Mouse (Mus musculus) midbrain, embryonic 12.5 days (tissue): ENCODE measurements around the gene Ckmt2. TPM values are rescaled to one million over a fixed set of nuclear protein-coding genes. Genes with fewer than 3 reads are reported as not detected.

Experiments
- ATAC-seq: fragments of 200-750 bp; cut with Nextera tagmentation; 2 replicates; pipeline ENCODE4 v1.8.0; 2017; ENCODE audit warnings: low read depth, moderate TSS enrichment, moderate library complexity; ENCODE audit not compliant: low FRiP score
- H3K27ac ChIP-seq: fragments of 300-500 bp; sonication (generic); replicated peaks from 2 replicates; pipeline ENCODE4 v1.5.1; 2016; ENCODE audit warnings: mild to moderate bottlenecking
- H3K27me3 ChIP-seq: fragments of 300-500 bp; sonication (generic); 2 replicates; pipeline ENCODE4 v1.6.1; 2016; ENCODE audit warnings: mild to moderate bottlenecking
- H3K36me3 ChIP-seq: fragments of 300-500 bp; sonication (generic); 2 replicates; pipeline ENCODE4 v1.6.1; 2016
- H3K4me1 ChIP-seq: fragments of 300-500 bp; sonication (generic); 2 replicates; pipeline ENCODE4 v1.6.1; 2016
- H3K4me2 ChIP-seq: fragments of 300-500 bp; sonication (generic); replicated peaks from 2 replicates; pipeline ENCODE4 v1.6.1; 2016; ENCODE audit warnings: mild to moderate bottlenecking, moderate library complexity
- H3K4me3 ChIP-seq: fragments of 300-500 bp; sonication (generic); 2 replicates; pipeline ENCODE4 v1.5.1; 2016; ENCODE audit warnings: mild to moderate bottlenecking
- H3K9ac ChIP-seq: fragments of 300-500 bp; sonication (generic); replicated peaks from 2 replicates; pipeline ENCODE4 v1.6.1; 2016; ENCODE audit warnings: mild to moderate bottlenecking, moderate library complexity
- H3K9me3 ChIP-seq: fragments of 300-500 bp; sonication (generic); 2 replicates; pipeline ENCODE4 v1.6.1; 2016; ENCODE audit warnings: mild to moderate bottlenecking
- WGBS: fragments of 180-500 bp; shearing (Covaris S2); methylation state at CpG from one replicate; pipeline ENCODE4 v1.1.7; 2016; 5-methylcytosine and 5-hydroxymethylcytosine counted together
- polyA plus RNA-seq: library from polyadenylated mRNA; unstranded; fragments of >200 nt; fragmentation: Nextera tagmentation; extraction: Ambion mirVana; gene quantifications from 2 replicates; pipeline ENCODE4 v1.2.1, GENCODE M21; 2016

The Ckmt2 gene
- polyA plus RNA-seq, 1 experiment from 2014 or later = not detected

DNA sequence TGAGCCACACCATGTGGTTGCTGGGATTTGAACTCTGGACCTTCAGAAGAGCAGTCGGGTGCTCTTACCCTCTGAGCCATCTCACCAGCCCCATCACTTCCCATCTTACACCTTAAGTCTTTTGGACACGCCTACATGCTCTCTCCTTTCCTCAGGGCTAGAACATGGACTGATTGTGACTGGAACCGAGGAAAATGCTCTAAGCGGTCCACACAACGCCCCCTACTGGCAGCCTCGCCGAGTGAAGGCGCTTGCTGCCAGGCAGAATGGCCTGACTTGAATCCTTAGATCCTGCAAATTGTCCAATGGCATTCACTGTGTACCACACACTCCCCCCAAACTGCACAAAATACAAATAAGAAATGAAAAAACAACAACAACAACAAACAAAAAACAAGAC is 19.3 kb downstream of the Ckmt2 start:
- WGBS = 77% methylated on average over 8 of the region's 8 CpGs
- H3K4me2 ChIP-seq = no peak overlapping the region
- no peak overlapping the region for H3K9ac ChIP-seq
- no peaks in the 10 kb centered on the region for H3K4me1 ChIP-seq
- no peaks in the 10 kb centered on the region for H3K9me3 ChIP-seq
- no peak for ATAC-seq
- no peak overlapping the region for H3K27ac ChIP-seq
- no peaks in the 10 kb centered on the region for H3K27me3 ChIP-seq
- H3K4me3 ChIP-seq = no peak overlapping the region
- no peaks in the 10 kb centered on the region for H3K36me3 ChIP-seq

DNA sequence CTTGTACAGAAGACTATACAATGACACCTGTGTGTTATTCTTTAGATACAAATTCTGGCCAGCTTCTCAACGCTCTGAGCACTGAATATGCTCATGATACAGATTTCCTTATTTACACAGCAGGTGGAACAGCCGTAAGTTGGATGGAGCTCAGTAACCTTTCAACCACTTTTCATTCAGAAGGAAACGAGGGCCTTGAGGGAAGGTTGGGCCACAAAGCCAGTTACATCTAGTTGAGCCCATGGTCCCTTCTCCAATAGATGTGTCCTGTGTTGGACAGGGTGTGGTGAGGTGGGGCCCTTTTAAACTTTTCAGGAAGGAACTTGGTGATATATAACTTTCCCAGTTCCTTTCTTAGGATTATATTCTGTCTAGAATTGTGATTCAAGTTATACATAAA is 22.3 kb downstream of the Ckmt2 start:
- no peaks in the 10 kb centered on the region for H3K9me3 ChIP-seq
- WGBS = 76% methylated on average over 3 of the region's 3 CpGs
- H3K4me2 ChIP-seq = no peak overlapping the region
- H3K27ac ChIP-seq = no peak overlapping the region
- H3K27me3 ChIP-seq = no peaks in the 10 kb centered on the region
- no peak for ATAC-seq
- H3K9ac ChIP-seq = no peak overlapping the region
- H3K4me1 ChIP-seq = no peaks in the 10 kb centered on the region
- no peak overlapping the region for H3K4me3 ChIP-seq
- H3K36me3 ChIP-seq = no peaks in the 10 kb centered on the region

DNA sequence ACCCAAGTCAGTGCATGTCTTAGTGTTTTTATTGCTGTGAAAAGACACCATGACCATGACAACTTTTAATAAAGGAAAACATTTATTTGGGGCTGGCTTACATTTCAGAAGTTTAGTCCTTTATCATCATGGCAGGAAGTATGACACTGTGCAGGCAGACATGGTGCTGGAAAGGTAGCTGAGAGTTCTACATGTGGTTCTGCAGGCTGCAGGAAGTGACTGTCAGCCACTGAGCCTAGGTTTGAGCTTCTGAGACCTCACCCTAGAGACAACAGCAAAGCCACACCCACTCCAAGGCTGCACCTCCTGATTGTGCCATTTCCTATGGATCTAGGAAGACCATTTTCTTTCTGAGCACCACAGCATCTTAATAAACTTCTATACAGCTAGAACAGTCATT is 48.8 kb downstream of the Ckmt2 start:
- no peak for ATAC-seq
- no peak overlapping the region for H3K4me3 ChIP-seq
- H3K36me3 ChIP-seq = no peaks in the 10 kb centered on the region

DNA sequence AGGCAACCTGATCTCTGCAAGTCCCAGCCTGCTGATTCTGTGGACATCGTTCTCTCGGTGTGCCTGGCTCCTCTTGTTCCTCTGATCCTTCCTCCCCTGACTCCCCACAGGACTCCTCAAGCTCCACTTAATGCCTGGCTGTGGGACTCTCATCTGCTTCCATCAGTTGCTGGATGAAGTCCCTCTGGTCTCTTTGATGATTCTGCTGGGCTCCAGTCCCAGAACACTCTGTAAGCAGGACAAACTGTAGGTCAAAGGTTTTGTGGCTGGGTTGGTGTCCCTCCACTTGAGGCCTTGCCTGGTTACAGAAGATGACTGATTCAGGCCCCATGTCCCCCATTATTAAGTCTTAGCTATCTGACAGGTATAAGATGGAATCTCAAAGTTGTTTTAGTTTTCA is 50.6 kb downstream of the Ckmt2 start:
- H3K4me1 ChIP-seq = no peaks in the 10 kb centered on the region
- no peak overlapping the region for H3K4me3 ChIP-seq
- H3K27ac ChIP-seq = no peak overlapping the region
- no peak for ATAC-seq
- H3K4me2 ChIP-seq = no peak overlapping the region
- no peaks in the 10 kb centered on the region for H3K27me3 ChIP-seq
- 100% methylated on average over 2 of the region's 2 CpGs for WGBS
- no peaks in the 10 kb centered on the region for H3K9me3 ChIP-seq
- no peaks in the 10 kb centered on the region for H3K36me3 ChIP-seq
- no peak overlapping the region for H3K9ac ChIP-seq

More for the DNA sequence above, 48.8 kb downstream of the Ckmt2 start:
- Histone ChIP-seq H3K9ac (no peak overlapping the region), H3K4me1 (no peaks in the 10 kb centered on the region), H3K27ac (no peak overlapping the region), H3K9me3 (no peaks in the 10 kb centered on the region), H3K4me2 (no peak overlapping the region), H3K27me3 (no peaks in the 10 kb centered on the region)

DNA sequence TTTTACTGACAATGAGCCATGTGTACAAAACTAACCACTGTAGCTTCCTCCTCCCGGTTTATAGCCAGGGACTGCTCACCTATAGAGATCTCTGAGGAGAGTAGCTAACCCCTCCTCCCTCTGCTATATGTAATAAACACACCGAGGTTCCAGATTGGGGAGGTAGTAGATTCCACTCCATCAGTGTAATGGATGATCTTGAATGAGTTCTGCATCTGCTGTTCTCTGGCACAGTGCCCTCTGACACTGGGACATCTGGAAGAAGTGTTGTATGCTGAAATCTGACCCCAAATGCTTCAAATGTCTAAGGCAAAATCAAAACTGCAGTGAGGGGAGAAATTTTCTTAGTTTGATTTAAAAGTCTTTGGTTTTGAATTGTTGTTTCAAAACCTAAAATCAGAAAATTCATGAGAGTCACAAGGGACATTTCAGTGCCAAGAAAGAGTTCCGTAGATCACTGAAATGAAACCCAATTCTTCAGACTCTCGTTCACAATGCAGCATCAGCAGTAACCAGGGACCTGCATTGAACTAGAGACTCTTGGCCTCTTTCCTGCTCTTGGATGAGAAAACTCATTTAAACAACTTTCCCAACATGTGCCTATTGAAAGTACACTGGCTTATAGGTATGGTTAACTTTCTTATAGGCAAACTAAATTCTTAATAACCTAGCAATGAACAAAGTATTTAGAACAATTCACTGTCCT is 51.7 kb downstream of the Ckmt2 start:
- Histone ChIP-seq H3K27me3 (no peaks in the 10 kb centered on the region), H3K9ac (no peak overlapping the region), H3K4me3 (no peak overlapping the region), H3K4me2 (no peak overlapping the region), H3K36me3 (no peaks in the 10 kb centered on the region), H3K27ac (no peak overlapping the region), H3K9me3 (no peaks in the 10 kb centered on the region), H3K4me1 (no peaks in the 10 kb centered on the region)
- ATAC-seq = no peak
- 80% methylated on average over 4 of the region's 4 CpGs for WGBS

DNA sequence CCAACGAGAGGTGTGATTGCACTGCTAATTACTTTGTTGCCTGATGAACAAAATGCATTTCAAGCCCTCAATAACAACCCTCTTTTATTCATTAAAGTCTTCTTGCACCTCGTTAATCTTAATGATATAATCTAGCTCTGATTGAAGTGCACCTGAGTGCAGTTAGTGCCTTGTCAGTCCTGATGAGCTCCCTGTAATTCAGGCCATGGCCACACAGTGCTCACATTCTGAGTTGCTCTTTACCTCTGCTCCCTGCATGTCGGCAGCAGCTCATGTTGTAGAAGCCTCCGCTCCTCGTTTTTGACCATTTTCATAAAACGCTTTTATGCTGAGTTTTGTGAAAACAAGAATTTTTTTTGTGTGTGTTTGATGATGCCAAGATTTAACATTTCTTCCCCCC is 53.0 kb downstream of the Ckmt2 start:
- no peaks in the 10 kb centered on the region for H3K27me3 ChIP-seq
- H3K36me3 ChIP-seq = no peaks in the 10 kb centered on the region
- no peak overlapping the region for H3K27ac ChIP-seq
- no peak overlapping the region for H3K4me2 ChIP-seq
- no peak for ATAC-seq
- H3K4me1 ChIP-seq = no peaks in the 10 kb centered on the region
- no peak overlapping the region for H3K9ac ChIP-seq
- no peaks in the 10 kb centered on the region for H3K9me3 ChIP-seq
- 81% methylated on average over 6 of the region's 6 CpGs for WGBS
- H3K4me3 ChIP-seq = no peak overlapping the region

DNA sequence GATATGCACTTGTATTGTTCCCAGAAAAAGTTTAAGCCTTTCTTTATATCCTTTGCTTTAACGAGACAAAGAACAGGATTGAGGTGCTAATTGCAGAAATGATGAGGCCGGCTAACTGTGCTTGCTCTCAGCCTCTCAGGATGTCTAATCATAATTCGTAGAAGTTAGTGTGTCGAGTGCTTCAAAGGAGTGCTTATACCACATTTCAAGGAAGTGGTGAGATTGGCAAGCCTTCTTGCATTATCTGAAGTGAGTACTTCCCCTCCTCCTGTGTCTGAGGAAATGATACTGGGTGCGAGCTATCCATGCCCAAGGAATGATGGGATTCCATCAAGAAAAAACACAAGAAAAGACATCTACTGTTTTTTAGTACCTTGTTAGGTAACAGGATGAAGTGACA is 62.0 kb downstream of the Ckmt2 start:
- Histone ChIP-seq H3K4me1 (no peaks in the 10 kb centered on the region), H3K9me3 (no peaks in the 10 kb centered on the region), H3K36me3 (no peaks in the 10 kb centered on the region), H3K4me3 (no peak overlapping the region), H3K4me2 (no peak overlapping the region), H3K27ac (no peak overlapping the region), H3K27me3 (no peaks in the 10 kb centered on the region), H3K9ac (no peak overlapping the region)
- 84% methylated on average over 5 of the region's 5 CpGs for WGBS
- no peak for ATAC-seq

DNA sequence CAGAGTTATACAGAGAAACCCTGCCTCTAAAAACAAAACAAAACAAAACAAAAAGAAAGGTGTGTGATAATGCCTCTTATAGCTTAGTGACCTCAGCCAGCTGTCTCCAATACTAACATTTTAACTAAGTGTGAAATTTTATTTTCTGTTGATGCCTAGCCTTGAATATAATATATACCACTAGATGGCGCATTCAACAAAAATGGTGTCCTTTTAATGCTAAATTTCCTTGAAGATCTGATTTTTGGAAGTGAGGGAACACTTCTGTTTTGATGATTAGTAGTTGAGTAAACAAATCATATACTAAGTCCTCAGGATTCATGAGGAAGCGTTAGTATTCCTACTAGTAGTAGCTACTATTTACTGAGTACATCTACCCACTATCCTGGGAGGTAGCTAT is 67.2 kb downstream of the Ckmt2 start:
- 39% methylated on average over 2 of the region's 2 CpGs for WGBS

DNA sequence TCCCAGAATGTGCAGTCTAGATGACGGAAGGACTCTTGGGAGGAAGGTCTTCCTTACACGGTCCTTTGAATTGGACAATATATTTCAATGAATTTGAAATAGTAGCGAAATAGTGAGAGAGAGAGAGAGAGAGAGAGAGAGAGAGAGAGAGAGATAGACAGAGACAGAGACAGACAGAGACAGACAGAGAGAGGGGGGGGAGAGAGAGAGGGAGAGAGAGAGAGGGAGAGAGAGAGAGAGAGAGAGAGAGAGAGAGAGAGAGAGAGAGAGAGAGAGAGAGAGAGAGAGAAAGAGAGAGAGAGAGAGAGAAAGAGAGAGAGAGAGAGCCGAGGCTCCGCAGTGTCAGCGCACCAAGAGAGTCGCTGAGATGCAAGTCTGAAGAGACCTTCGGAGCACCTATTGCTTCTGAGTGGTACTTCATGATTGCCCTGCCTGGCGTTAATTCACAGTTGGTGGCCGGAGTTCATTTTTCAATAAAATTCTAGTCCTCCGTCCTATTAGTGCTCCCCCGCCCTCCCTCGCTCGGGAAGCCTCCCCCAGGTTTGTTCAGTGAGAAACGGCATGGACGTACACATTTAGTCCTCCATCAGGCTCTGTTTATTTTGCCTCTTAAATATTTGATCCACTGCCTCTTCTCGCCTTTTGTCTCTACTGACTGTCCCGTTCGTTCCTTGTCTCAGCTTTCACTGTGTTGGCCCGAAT is 68.7 kb downstream of the Ckmt2 start:
- Histone ChIP-seq H3K4me2 (peak overlapping the region; percentile 68), H3K36me3 (peaks cover 19% of the 10 kb centered on the region), H3K4me1 (peaks cover 6% of the 10 kb centered on the region; the same call in 1 of the 2 replicates), H3K9ac (peak overlapping the region; percentile 80), H3K4me3 (peak overlapping the region; percentile 68), H3K27ac (peak overlapping the region; percentile 85), H3K27me3 (no peaks in the 10 kb centered on the region), H3K9me3 (no peaks in the 10 kb centered on the region)
- WGBS = 43% methylated on average over 20 of the region's 20 CpGs
- ATAC-seq = no peak

More for the DNA sequence above, 67.2 kb downstream of the Ckmt2 start:
- Histone ChIP-seq H3K27me3 (no peaks in the 10 kb centered on the region), H3K4me2 (no peak overlapping the region), H3K27ac (no peak overlapping the region), H3K4me1 (peaks cover 6% of the 10 kb centered on the region; the same call in 1 of the 2 replicates), H3K9ac (no peak overlapping the region), H3K4me3 (no peak overlapping the region), H3K36me3 (peaks cover 15% of the 10 kb centered on the region), H3K9me3 (no peaks in the 10 kb centered on the region)
- no peak for ATAC-seq

DNA sequence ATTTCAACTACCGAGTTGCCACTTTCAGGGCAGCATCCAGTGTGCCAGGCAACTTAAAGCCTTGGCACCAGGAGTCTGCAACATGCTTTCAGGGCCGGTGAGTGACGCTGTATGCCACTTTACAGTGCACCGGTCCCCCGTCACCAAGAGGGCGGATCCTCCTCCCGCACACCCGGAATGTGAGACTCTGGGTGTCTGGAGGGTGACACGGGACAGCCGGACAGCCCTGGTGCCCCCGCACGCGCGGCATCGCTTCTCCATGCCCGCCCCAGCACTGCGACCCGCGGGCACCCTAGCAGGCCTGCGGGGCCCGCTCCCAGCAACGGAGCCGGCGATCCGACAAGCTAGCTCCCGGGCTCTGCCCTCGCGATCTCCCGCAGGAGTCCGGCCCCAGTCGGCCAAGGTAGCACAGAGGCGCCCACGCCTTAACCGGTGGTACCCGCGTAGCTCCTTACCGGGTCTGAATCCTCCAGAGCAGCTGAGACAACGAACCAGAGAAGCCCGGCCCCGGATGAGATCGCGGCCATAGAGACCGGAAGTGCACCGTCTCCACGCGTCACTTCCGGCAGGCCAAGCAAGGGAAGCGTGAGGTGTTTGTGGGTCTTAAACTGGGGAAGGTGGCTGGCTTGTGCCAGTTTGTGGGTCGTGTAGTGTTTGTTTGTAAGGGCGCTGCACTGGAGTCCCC is 69.4 kb downstream of the Ckmt2 start, which contains the start of gene Zcchc9:
Gene Zcchc9, minus strand, starts transcription at position 551 of the 685 bp plus-strand sequence.
- H3K9ac ChIP-seq = peak within 1 kb of the TSS; percentile 80
- H3K9me3 ChIP-seq = no peaks in the 10 kb centered on the region
- ATAC-seq = peak; percentile 99
- peak within 1 kb of the TSS; percentile 68 for H3K4me3 ChIP-seq
- H3K36me3 ChIP-seq = peaks cover 19% of the 10 kb centered on the region
- H3K4me1 ChIP-seq = peaks cover 6% of the 10 kb centered on the region; the same call in 1 of the 2 replicates
- peak within 1 kb of the TSS; percentile 68 for H3K4me2 ChIP-seq
- peak within 1 kb of the TSS; percentile 85 for H3K27ac ChIP-seq
- 0% methylated on average over 50 of the region's 50 CpGs for WGBS
- H3K27me3 ChIP-seq = no peaks in the 10 kb centered on the region
